Mouse (Mus musculus): Measurements from ENCODE around the gene Fchsd2. TPM values are rescaled to one million over a fixed set of nuclear protein-coding genes. Genes with fewer than 3 reads are reported as not detected.

Gene Fchsd2
- polyA plus RNA-seq (2012; rRNA removed), result 4.5 and 6.6 TPM in 2 replicates

DNA sequence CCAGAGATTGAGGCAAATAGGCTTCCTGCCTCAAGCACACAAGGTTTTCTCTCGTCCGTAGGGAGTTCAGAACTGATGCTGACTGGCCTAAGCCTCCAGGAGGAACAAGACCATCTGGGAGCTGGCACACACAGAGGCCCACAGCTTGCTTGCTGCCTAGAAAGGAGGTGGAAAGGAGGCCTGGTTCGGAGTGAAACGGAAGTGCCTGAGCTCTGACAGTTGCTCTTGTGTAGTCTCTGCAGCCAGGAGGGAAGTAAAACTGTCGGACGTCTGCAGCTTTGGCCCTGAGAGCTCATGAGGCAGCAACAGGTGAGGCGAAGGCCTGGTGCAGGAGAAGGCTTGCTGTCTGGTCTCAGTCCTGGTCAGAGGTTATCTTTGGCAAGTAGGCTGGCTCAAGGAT, at the start of gene Fchsd2:
TSS of gene Fchsd2 (plus strand) at position 246 of the 400 bp plus-strand sequence.
- WGBS, result 76% methylated on average over 7 of the region's 7 CpGs
- no peak for DNase-seq (ENCODE audit: low read depth, low spot score)

DNA sequence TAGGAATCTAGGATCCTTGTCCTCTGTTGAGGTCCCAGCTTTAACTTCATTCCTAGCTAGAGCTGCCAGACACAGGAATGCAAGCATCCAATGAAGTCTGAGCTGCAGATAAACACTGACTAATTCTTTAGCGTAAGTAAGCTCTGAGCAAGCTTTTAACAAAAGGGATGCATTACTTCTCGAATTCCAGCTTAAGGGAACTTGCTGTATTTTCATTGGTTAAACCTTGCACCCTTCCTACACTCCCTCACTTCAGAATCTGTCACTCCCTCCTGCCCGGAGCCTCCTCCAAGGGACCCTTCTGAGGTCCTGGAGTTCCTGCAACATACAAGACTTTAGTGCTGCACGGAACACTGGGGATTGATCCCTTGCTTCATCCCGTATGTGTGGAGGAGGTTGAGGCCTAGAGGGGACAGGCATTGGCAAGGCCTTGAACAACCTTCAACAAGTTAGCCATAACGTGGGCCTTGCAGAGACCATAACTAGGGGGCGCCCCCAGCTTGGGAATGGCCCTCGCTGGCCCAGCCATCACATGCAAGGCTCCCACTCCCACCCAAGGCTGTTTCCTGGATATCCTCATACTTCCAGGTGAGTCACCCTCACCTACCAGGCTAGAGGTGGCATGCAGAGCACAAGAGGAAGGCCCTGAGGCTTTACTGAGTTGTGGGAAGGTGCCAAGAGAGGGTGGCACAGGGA, 48.7 kb upstream of the Fchsd2 start:
- WGBS, result 68% methylated on average over 8 of the region's 8 CpGs
- no peak for DNase-seq (ENCODE audit: low read depth, low spot score)

DNA sequence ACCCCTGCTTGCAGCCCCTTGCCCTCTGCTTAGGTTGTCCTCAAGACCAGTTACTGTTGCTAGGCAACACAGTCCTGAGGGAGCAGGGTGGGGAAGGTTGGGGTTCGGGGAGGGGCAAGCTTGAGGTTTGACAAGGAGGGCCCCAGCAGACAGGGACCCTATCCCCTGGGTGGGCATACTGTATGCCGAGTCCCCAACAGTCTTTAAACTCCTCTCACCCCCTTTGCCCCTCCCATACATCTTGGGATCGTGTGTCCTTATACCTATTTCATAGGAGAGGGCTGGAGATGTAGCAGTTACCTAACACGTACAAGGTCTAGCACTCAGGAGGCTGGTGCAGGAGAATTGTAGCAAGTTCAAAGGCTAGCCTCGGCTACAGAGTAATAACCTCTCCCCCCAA, 44.4 kb upstream of the Fchsd2 start:
- 85% methylated on average over 5 of the region's 5 CpGs for WGBS
- DNase-seq (ENCODE audit: low read depth, low spot score), result no peak

DNA sequence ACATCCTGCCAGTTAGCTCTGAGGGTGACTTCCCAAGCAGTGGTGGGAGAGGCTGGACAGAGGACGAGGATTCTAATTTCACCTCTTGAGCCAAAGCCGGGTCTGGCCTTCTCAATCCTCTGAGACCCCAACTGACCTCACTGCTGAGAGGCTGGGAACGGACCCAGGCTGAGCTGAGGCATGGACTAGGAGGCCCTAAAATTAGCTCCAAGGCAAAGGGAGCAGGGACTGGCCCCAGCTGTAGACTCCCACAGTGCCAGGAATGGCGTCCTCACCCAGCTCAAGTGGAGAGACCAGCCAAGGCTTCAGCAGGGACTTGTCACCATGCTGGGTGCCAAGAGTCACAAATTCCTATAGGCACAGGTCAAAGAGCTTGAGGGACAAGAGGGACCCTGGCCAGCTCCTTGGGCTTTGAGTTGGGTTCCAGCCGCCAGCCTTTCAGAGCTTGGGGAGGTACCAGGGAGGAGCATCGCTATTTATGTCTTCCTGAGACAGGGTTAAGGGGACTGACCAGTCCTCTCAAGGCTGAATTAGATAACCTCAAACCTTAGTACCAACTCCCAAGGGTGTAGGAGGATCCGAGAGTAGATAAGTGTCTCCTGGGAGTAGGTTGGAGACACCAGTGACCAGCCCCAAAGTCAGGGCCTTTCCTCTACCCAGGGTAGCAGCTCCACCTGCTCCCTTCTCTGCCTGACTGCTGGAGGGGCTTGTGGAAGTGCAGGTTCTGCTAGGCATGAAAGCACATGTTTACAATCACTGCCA, 43.2 kb upstream of the Fchsd2 start:
- DNase-seq (ENCODE audit: low read depth, low spot score), result no peak

DNA sequence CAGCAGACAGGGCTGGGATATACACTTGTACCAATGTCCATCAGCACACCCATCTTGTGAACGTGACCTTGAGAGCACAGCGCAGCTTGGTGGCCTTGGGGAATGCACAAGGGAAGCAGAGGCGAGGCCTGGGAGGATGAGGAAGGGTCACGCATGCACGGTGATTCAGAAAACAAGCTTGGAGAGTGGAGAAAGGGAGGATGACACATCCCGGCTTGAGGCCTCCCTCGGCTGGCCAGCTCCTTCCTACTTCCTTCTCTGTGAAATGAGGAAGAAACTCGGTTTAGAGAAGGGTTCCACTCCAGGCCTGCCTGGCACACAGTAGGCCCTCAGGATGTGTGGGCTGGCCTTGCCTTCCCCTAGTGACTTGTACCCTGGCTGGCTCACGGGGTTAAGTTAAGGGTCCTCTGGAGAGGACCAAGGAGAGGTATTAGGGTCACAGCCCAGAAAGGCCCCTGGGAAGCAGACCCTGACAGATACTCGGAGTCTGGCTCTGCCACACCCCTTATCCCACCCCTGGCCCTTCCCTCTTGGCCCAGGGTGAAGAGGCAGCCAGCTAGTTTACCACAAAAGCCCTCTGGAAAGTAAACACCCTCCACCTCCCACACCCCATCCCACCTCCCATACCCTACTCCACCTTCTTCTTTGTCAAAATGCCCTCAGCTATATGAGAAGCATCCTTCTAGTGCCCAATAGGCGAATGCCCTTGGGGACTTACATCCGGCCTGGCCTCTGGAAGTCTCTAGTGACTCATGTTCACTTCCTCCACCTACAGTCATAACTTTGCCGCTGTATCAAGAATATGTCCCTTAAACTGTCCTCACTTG, 41.7 kb upstream of the Fchsd2 start:
- 59% methylated on average over 13 of the region's 13 CpGs for WGBS
- no peak for DNase-seq (ENCODE audit: low read depth, low spot score)

More for the DNA sequence above, 43.2 kb upstream of the Fchsd2 start:
- WGBS, result 75% methylated on average over 7 of the region's 7 CpGs

DNA sequence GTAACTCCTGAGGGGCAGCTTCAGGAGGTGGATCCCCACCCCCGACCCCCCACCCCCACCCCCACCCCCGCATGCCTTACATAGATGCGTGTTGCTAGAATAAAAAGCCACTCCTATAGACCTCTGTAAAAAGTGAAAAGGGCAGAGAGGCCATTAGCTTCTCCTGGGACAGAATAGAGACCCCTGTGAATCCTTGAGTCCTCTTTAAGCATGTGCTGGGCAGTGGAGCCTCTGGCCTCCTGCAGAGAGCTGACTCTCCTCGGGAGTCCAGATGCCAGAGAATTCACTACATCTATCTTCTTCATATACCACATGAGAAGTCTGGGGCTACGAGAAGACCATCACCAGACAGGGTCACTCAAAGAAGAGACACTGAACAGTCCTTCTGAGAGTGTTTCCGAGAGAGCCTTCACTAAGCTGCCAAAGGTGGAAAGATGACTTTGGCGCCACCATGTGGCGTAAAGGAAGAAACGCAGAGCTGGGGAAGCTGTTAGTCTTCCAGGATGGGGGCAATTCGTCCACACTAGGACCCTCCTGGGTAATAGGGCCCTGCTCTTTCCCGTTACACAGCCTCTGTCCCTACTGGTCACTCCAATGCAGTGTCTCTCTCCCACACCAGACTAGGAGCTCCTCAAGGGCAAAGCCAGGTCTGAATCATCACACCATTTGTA, 41.0 kb upstream of the Fchsd2 start:
- DNase-seq (ENCODE audit: low read depth, low spot score), result no peak
- 21% methylated on average over 11 of the region's 11 CpGs for WGBS

DNA sequence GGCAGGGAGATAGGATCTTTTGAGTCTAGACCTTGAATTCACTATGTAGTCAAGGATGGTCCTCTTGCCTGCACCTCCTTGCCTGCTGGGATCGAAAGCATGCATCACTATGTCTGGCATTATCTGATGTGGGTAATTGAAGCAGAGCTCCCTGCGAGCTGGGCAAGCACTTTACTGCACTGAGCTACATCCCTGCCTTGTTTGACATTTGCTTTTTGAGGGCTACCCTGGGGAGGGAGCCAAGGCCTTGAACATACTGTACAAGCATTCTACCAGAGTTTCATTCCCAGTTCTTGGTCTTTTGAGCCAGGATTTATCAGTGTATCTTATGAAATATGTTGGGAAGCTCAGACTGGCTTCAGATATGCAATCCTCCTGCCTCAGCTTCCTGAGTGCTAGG, 39.5 kb upstream of the Fchsd2 start:
- 83% methylated on average over 2 of the region's 2 CpGs for WGBS
- DNase-seq (ENCODE audit: low read depth, low spot score), result no peak

DNA sequence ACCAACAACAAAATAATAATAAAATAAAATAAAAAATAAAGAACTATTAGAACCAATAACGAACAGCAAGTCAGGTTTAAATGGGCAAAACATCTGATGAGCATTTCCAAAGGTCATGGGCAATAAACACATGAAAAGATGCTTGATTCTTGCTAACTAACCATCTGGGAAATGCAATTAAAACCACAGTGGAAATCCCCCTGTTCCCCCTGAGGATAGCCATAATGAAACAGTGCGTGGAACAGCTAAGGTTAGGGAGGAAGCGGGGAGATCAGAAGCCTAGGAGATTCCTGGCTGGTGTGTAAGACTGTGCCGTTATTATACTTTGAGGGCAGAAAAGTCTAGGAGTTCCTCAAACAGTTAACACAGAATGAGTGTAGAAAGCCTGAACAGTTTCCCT, 35.4 kb upstream of the Fchsd2 start:
- no peak for DNase-seq (ENCODE audit: low read depth, low spot score)
- WGBS, result 61% methylated on average over 4 of the region's 4 CpGs

DNA sequence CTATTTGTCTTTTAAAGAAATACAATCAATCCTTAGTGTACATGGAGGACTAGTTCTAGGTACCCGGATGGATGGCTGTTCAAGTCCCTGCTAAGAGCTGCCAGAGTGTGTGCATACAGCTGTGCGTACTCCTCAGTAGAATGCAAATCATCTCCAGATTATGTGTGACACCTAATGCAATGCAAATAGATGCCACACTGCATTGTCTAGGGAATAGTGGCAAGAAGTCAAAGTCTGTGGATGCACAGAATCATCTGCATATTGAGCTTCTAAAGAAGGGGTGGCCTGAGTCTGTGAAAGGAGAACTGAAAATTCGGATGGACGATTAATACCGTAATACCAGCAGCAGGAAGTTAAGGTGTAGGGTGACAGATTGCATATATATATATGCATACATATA, 33.5 kb upstream of the Fchsd2 start:
- WGBS, result 85% methylated on average over 5 of the region's 5 CpGs
- no peak for DNase-seq (ENCODE audit: low read depth, low spot score)

DNA sequence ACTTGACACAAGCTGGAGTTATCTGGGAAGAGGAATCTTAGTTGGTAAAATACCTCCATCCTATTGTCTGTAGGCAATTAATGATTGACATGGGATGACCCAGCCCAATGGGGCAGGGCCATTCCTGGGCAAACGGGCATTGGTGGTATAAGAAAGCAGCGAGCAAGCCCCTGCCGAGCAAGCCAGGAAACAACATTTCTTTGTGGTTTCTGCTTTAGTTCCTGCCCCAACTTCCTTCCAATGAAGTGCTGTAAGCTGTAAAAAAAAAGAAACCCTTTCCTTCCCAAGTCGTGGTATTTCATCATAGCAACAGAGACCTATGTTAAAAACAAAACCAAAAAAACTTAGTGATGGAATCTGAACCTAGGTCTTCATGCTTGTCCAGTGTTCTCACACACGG, 32.2 kb upstream of the Fchsd2 start:
- 66% methylated on average over 5 of the region's 5 CpGs for WGBS
- no peak for DNase-seq (ENCODE audit: low read depth, low spot score)

DNA sequence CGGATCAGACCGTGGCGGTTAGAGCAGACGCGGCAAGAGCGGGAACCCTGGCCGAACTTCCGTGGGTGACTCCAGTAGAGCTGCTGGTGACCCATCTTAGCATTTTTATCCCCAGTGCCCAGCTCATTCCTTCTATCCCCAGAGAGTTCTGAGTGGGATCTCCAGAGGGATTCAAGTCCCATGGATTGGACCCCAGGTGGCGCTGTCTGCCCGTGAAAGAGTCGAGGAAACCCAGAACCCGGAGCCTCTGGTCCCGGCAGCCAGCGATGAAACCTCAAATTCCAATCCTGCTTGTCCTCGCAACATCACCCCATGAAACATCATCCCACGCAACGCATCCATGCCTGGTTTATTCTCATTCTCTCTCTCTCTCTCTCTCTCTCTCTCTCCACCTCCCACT, 31.3 kb upstream of the Fchsd2 start:
- WGBS, result 10% methylated on average over 17 of the region's 17 CpGs

DNA sequence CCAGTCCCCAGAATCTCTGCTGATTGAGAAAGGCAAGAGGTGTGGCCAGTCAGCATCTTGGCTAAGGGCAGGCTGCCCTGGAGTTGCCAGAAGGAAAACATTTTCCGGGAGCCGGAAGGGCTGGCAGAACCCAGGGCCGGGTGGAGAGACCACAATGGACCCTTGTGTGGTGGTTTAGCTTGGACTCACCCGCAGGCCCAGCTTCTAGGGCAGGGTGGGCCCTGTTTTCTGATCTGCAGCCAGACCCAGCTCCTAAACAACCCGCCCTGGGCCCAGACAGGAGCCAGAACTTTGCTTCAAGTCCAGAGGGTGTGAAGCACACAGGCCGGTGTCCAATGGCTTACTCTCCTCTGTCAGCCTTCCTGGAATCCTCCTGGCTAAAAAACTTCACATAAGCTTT, 30.4 kb upstream of the Fchsd2 start:
- DNase-seq (ENCODE audit: low read depth, low spot score), result no peak
- WGBS, result 56% methylated on average over 6 of the region's 6 CpGs

More for the DNA sequence above, 31.3 kb upstream of the Fchsd2 start:
- no peak for DNase-seq (ENCODE audit: low read depth, low spot score)

DNA sequence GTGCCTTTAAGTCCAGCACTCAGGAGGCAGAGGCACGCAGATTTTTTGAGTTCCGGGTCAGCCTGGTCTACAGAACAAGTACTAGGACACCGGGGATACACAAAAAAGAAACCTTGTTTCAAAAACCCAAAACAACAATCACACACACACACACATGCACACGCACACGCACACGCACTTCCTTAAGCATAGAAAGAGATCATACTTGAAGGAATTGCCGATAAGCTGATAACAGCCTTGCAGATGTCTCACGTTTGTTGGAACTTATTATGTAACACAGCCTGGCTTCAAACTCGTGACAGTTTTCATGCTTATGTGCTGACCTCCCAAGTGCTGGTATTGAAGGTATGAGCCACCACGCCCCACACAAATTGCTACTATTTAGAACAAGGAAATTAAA, 29.1 kb upstream of the Fchsd2 start:
- WGBS, result 30% methylated on average over 10 of the region's 10 CpGs
- no peak for DNase-seq (ENCODE audit: low read depth, low spot score)

DNA sequence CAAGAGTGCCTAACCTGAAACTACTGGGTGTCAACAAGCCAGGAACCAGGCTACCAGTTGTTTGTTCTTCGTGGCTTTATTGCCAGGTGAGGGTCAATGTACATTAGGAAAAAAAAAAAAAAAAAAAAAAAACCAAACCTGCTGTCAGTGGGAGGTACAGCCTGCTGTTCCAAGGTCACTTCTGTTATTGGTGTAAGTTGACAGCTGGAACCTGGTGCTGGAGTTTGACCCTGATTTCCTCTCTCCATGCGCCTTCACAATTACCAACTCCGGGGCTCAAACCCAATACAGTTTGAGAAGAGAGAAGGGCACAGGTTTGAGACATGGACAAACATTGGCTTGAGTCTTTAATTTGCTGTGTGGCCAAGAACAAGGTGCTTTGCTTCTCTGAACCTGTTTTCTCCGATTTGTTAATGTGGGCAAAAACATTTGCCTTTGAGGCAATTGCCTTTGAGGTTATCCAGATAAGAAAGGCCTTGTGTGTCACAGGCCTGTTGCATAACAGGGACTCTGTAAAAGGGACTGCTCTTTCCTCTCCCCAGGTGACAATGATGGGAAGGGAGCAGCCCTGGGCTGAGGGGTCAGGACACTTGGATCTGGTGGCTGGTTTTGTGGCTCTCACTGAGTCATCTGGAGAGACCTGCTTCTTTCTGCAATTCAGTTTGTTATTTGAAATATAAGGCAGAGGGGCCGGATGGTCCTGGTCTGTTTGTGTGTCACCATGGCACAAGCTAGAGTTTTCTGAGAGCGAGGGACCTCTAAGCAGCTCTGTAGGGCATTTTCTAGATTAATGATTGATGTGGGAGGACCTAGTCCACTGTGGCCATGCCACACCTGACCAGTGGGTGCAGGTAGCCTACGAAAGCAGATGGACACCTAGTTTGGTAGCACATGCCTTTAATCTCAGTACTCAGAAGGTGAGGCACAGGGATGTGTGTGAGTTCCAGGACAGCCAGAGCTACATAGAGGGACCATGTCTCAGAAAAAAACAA, 27.7 kb upstream of the Fchsd2 start:
- DNase-seq (ENCODE audit: low read depth, low spot score), result peak; percentile 67
- WGBS, result 34% methylated on average over 7 of the region's 7 CpGs

DNA sequence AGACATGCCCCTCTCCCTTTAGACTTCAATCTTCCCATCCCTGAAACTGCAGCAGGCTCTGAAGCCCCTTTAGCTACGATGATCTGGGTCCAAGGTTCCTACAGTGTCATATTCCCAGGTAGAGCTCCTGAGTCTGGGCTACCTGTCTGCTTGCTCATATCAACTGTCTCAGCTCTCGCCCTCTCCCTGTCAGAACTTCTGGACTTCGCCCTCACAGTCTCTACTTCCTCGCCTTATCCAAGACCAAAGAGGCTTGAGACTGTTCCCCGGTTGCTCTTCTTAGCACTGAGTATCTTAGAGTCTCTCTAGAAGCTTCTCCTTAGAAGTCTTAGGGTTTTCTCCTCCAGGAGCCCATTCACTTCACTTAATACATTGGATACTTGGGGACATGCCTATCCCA, 26.7 kb upstream of the Fchsd2 start:
- DNase-seq (ENCODE audit: low read depth, low spot score), result no peak
- WGBS, result 30% methylated on average over 5 of the region's 5 CpGs

DNA sequence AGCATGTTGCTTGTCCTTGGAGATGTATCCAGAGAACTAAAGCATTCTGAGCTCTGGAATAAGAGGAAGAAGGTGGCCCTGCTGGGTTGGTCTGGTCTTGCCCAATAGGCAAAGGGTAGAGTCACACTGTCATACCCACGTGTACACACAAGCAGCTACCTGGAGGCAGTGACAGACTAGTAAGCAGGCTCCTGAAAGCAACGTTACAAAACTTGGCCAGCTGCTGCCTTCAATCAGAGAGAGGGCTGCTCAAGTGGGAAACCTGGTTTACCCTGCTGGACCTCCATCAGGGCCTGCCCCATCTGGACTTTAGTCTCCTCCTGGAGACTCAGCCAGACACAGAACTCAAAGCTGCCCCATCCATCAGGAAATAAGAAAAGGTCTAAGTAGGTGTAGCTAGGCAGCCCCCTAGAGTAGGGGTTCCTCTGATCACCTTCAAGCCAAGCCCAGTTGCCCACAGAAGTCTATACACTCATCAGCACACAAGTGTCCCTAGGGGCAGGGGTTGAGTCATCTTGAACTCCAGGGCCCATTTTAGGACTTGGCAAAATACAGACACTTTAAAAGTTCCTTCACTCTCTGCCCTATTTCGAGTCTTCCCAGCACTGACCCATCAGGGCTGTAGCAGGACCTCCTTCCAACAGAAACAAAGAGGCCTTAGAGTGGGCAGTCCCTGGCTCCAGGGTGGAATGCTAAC, 25.9 kb upstream of the Fchsd2 start:
- 38% methylated on average over 3 of the region's 3 CpGs for WGBS

DNA sequence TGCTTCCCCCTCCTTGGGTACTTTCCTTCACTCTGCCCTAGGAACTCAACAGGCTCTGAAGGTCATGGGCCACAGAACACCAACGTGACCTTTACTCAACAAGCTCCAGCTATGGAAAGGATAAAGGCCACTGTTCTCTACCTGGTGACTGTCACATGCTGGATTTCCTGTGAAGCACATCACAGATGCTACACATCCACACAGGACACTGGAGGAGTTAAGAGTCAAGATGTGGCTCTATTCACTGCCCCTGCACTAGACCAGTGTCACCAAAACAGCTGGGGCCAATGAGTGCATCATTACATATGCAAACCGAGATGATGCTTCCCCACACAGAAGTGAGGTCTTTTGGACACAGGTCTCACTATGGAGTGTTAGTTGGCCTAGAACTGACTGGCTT, 25.1 kb upstream of the Fchsd2 start:
- 75% methylated on average over 2 of the region's 2 CpGs for WGBS
- no peak for DNase-seq (ENCODE audit: low read depth, low spot score)

More for the DNA sequence above, 25.9 kb upstream of the Fchsd2 start:
- no peak for DNase-seq (ENCODE audit: low read depth, low spot score)

DNA sequence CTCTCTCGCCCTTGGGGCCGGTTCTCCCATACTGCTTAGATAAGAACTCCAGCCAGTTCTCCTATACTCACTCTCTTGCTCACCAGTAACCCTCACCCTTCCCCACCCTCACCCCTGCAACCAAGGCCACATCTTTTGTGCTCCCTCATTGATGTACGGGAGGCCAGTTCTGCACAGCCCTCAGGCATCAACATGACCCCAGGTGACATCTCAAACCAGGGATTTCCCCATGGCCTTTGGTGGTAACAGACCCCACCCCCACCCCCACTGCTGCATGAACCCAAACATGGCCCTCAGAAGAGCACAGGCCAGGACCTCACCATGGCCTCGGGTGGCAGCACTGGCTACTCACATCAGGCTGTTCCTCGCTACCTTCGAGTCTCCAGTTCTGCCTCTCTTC, 23.4 kb upstream of the Fchsd2 start:
- DNase-seq (ENCODE audit: low read depth, low spot score), result no peak
- 83% methylated on average over 6 of the region's 6 CpGs for WGBS
